Mouse (Mus musculus): ENCODE data around the gene Nmu. TPM values are rescaled to one million over a fixed set of nuclear protein-coding genes. Genes with fewer than 3 reads are reported as not detected.

The Nmu gene
- polyA plus RNA-seq, 1 experiment from 2014 or later: not detected

Other genes with a start within 250 kb of the Nmu start
- gene Srd5a3, start 223.5 kb downstream of the Nmu start, polyA plus RNA-seq (2014; fragmentation: Nextera tagmentation; extraction: Ambion mirVana): 10.7 and 13.5 TPM in 2 replicates
- gene Tmem165, start 179.9 kb downstream of the Nmu start, polyA plus RNA-seq (2014; fragmentation: Nextera tagmentation; extraction: Ambion mirVana): 51.6 and 52.8 TPM in 2 replicates
- gene Clock, start 59.0 kb downstream of the Nmu start, polyA plus RNA-seq (2014; fragmentation: Nextera tagmentation; extraction: Ambion mirVana): 8.2 and 13.6 TPM in 2 replicates
- gene Pdcl2, start 32.6 kb downstream of the Nmu start, polyA plus RNA-seq (2014; fragmentation: Nextera tagmentation; extraction: Ambion mirVana): not detected in 2 replicates
- not detected in 2 replicates for gene Gm7271, start 120.3 kb upstream of the Nmu start, polyA plus RNA-seq (2014; fragmentation: Nextera tagmentation; extraction: Ambion mirVana)
- 53.6 and 64.0 TPM in 2 replicates for gene Exoc1, start 165.5 kb upstream of the Nmu start, polyA plus RNA-seq (2014; fragmentation: Nextera tagmentation; extraction: Ambion mirVana)
- gene Cep135, start 224.9 kb upstream of the Nmu start, polyA plus RNA-seq (2014; fragmentation: Nextera tagmentation; extraction: Ambion mirVana): 4.6 TPM in 2 replicates